Mouse (Mus musculus): ENCODE measurements around the gene Zfp777. TPM values are rescaled to one million over a fixed set of nuclear protein-coding genes. Genes with fewer than 3 reads are reported as not detected.

The Zfp777 gene
- total RNA-seq, 2 experiments from 2014 or later = 30.8 to 41.9 TPM

Small RNA genes lying within 50 kb of the gene (microRNA-seq; reads per million reads assigned to microRNA genes)
- gene Gm24563 = 0.26 to 0.34 reads per million in 2 experiments

Other genes with a start within 250 kb of the Zfp777 start
- 10 to 100 TPM; 51.5 to 54.3 TPM for gene Pdia4, start 235.5 kb downstream of the Zfp777 start, total RNA-seq (2021)
- 1 to 10 TPM; 3.9 to 4.2 TPM for gene Zfp786, start 218.0 kb downstream of the Zfp777 start, total RNA-seq (2021)
- 10 to 100 TPM; 18.4 to 20.6 TPM for gene Zfp398, start 213.2 kb downstream of the Zfp777 start, total RNA-seq (2021)
- 10 to 100 TPM; 24.5 to 26.0 TPM for gene Zfp282, start 171.7 kb downstream of the Zfp777 start, total RNA-seq (2021)
- 10 to 100 TPM; 13.6 to 16.4 TPM for gene Zfp212, start 128.4 kb downstream of the Zfp777 start, total RNA-seq (2021)
- 10 to 100 TPM; 19.8 to 21.9 TPM for gene Zfp956, start 95.5 kb downstream of the Zfp777 start, total RNA-seq (2021)
- 10 to 100 TPM; 29.7 to 30.2 TPM for gene Zfp746, start 37.7 kb upstream of the Zfp777 start, total RNA-seq (2021)

Data from left cerebral cortex, postnatal 14 days (tissue).